Mouse (Mus musculus) cerebellum, adult 2 months (tissue): Measurements from ENCODE around the gene Borcs6. TPM values are rescaled to one million over a fixed set of nuclear protein-coding genes. Genes with fewer than 3 reads are reported as not detected.
"Not testable (repeated sequence)": the region's sequence is repeated elsewhere in the genome, so short reads cannot be mapped to it uniquely, and the experiment has no call there.

ENCODE experiments used
- DNase-seq, 2 experiments: peaks; one replicate each; pipeline ENCODE4 v3.0.0; 2021
- H3K27ac ChIP-seq: fragments of 200-500 bp; 2 replicates; pipeline ENCODE4 v1.5.1; 2012; ENCODE audit warnings: low read length, control low read depth, inconsistent platforms; ENCODE audit not compliant: insufficient read depth
- H3K27me3 ChIP-seq: fragments of 200-500 bp; 2 replicates; pipeline ENCODE4 v1.6.1; 2012; ENCODE audit warnings: inconsistent platforms, mild to moderate bottlenecking, low read length, moderate library complexity; ENCODE audit not compliant: control insufficient read depth, insufficient read depth
- H3K4me1 ChIP-seq: fragments of 200-500 bp; 2 replicates; pipeline ENCODE4 v1.6.1; 2011; ENCODE audit warnings: low read length; ENCODE audit not compliant: control insufficient read depth, insufficient read depth
- H3K4me3 ChIP-seq: fragments of 200-500 bp; replicated peaks from 2 replicates; pipeline ENCODE3; 2011; ENCODE audit warnings: mild to moderate bottlenecking, low read depth, low read length, control low read depth; ENCODE audit not compliant: insufficient read depth
- CTCF ChIP-seq: fragments of 200-500 bp; IDR thresholded peaks from 2 replicates; pipeline ENCODE4 v1.5.1; 2011; ENCODE audit warnings: low read depth, mild to moderate bottlenecking, control low read depth, low read length, moderate library complexity, borderline replicate concordance; ENCODE audit not compliant: insufficient read depth
- POLR2A ChIP-seq: fragments of 200-500 bp; IDR thresholded peaks from 2 replicates; pipeline ENCODE4 v1.6.1; 2011; ENCODE audit warnings: low read length, control low read depth, borderline replicate concordance; ENCODE audit not compliant: insufficient read depth
- WGBS: fragments of 180-500 bp; shearing (Covaris S2); methylation state at CpG from one replicate; pipeline ENCODE4 v1.1.7; 2018; 5-methylcytosine and 5-hydroxymethylcytosine counted together
- polyA plus RNA-seq: library from polyadenylated mRNA; depleted of rRNA; stranded (reverse); fragments of >200 nt; gene quantifications from 2 replicates; pipeline ENCODE4 v1.2.3, GENCODE M21; 2012; rRNA removed

Borcs6 gene
- 34.9 and 36.7 TPM in 2 replicates for polyA plus RNA-seq

- peak; percentile 93 to 99 for DNase-seq
- H3K4me1 ChIP-seq, result peaks cover 4% of the 10 kb centered on the region; the same call in 1 of the 2 replicates
- TF ChIP-seq CTCF (no peak), POLR2A (peak; percentile 48; the same call in 1 of the 2 replicates)
- H3K27me3 ChIP-seq, result no peaks in the 10 kb centered on the region
- H3K27ac ChIP-seq, result peak within 1 kb of the TSS; percentile 81
- 1% methylated on average over 64 of the region's 64 CpGs for WGBS
- H3K4me3 ChIP-seq, result peak within 1 kb of the TSS; percentile 84
Observed at GRCm38 (mm10) chr11:69059357-69059974, at the start of gene Borcs6. Gene Borcs6 (plus strand): TSS chr11:69059717.

- Histone ChIP-seq H3K27ac (no peak overlapping the region), H3K4me3 (no peak overlapping the region), H3K27me3 (no peaks in the 10 kb centered on the region), H3K4me1 (no peaks in the 10 kb centered on the region)
- DNase-seq, result no peak
- 87% methylated on average over 15 of the region's 15 CpGs for whole genome bisulfite sequencing
- TF ChIP-seq CTCF, result no peak
- TF ChIP-seq POLR2A, result no peak
Observed at GRCm38 (mm10) chr11:69010400-69011323, 48.9 kb upstream of the Borcs6 start.

- H3K4me3 ChIP-seq, H3K27ac ChIP-seq, H3K4me1 ChIP-seq, DNase-seq, H3K27me3 ChIP-seq: not testable (repeated sequence)
- WGBS, result 74% methylated on average over 2 of the region's 2 CpGs
Observed at GRCm38 (mm10) chr11:69011445-69011844, 48.1 kb upstream of the Borcs6 start.

- no peaks in the 10 kb centered on the region for H3K27me3 ChIP-seq
- TF ChIP-seq POLR2A, result peak; percentile 99; the same call in 1 of the 2 replicates
- TF ChIP-seq CTCF, result no peak
- H3K4me1 ChIP-seq, result peaks cover 2% of the 10 kb centered on the region; the same call in 1 of the 2 replicates
- peak; percentile 89 to 94 for DNase-seq
- peak overlapping the region; percentile 63 for H3K27ac ChIP-seq
- 1% methylated on average over 18 of the region's 18 CpGs for WGBS
- H3K4me3 ChIP-seq, result peak overlapping the region; percentile 71
Observed at GRCm38 (mm10) chr11:69012071-69012601, 47.4 kb upstream of the Borcs6 start.

GRCm38 (mm10) chr11:69015644-69016441 is 43.7 kb upstream of the Borcs6 start, which contains the start of gene Ctc1:
Gene Ctc1 (plus strand): TSS chr11:69015911.
- WGBS, result under 1% methylated on average over 38 of the region's 38 CpGs
- Histone ChIP-seq H3K4me3 (peak within 1 kb of the TSS; percentile 94), H3K27ac (peak within 1 kb of the TSS; percentile 85), H3K4me1 (peaks cover 2% of the 10 kb centered on the region; the same call in 1 of the 2 replicates), H3K27me3 (no peaks in the 10 kb centered on the region)
- TF ChIP-seq CTCF, result peak; percentile 78
- TF ChIP-seq POLR2A, result peak; percentile 92; the same call in 1 of the 2 replicates
- DNase-seq, result peak; percentile 91 to 93

- peak overlapping the region; percentile 85; the same call in 1 of the 2 replicates for H3K27ac ChIP-seq
Observed at GRCm38 (mm10) chr11:69016755-69017154, 42.8 kb upstream of the Borcs6 start.

GRCm38 (mm10) chr11:69020691-69021090 is 38.8 kb upstream of the Borcs6 start:
- Histone ChIP-seq H3K4me3 (no peak overlapping the region), H3K4me1 (peaks cover 2% of the 10 kb centered on the region; the same call in 1 of the 2 replicates), H3K27ac (no peak overlapping the region), H3K27me3 (no peaks in the 10 kb centered on the region)
- TF ChIP-seq CTCF (no peak), POLR2A (no peak)
- DNase-seq, result no peak

More at GRCm38 (mm10) chr11:69016755-69017154, 42.8 kb upstream of the Borcs6 start:
- WGBS, result 55% methylated on average over 3 of the region's 3 CpGs
- Histone ChIP-seq H3K27me3 (no peaks in the 10 kb centered on the region), H3K4me3 (peak overlapping the region; percentile 94), H3K4me1 (peaks cover 2% of the 10 kb centered on the region; the same call in 1 of the 2 replicates)
- no peak for DNase-seq
- TF ChIP-seq POLR2A (no peak), CTCF (no peak)
